Mouse (Mus musculus): ENCODE results near the gene Cep112. TPM values are rescaled to one million over a fixed set of nuclear protein-coding genes. Genes with fewer than 3 reads are reported as not detected.

The Cep112 gene
- polyA plus RNA-seq, 2 experiments from 2014 or later: 0.17 to 0.33 TPM

- ATAC-seq: no peak
Observed at GRCm38 (mm10) chr11:108885276-108885896, 460.4 kb downstream of the Cep112 start.

- no peak for ATAC-seq
Observed at GRCm38 (mm10) chr11:108886060-108886459, 461.1 kb downstream of the Cep112 start.

DNA sequence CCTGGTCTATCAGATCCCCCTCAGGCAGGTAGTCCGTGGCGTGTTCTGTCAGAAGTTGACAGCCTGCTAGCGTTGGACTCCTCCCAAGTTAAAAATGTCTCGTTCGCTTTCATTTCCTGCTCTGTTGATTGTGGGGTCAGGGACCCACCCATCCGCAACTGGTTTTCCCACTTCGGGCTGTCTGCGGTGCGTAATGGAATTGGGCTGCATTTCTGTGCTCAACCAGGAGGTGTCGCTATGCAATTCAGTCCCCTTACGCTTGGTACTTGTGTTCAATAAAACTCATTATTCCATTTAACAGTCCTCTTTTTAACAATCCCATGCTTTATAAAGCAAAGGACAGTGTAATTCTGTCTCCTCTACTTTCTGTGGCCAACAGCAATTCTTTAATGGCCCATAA, 464.1 kb downstream of the Cep112 start:
- no peak for ATAC-seq

DNA sequence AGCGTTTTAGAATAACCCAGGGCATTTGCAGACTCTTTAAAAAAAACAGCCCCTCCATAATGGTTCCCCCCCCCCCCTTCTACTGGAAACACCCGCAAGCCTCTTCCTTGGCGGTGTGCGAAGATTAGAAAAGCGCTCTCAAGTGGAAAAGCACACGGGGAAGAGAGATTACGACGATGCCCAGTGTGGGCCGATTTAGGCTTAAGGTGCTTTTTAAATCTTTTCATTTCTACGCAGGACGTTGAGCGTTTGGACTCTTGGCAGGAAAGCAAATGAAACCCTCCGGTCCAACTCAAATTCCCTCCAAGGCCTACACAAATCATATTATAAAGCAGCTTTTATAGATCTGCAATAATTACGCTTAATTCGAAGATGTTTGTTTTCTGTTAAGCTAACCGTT, 465.6 kb downstream of the Cep112 start:
- no peak for ATAC-seq

- no peak for ATAC-seq
Observed at GRCm38 (mm10) chr11:108891111-108891870, 466.3 kb downstream of the Cep112 start.

DNA sequence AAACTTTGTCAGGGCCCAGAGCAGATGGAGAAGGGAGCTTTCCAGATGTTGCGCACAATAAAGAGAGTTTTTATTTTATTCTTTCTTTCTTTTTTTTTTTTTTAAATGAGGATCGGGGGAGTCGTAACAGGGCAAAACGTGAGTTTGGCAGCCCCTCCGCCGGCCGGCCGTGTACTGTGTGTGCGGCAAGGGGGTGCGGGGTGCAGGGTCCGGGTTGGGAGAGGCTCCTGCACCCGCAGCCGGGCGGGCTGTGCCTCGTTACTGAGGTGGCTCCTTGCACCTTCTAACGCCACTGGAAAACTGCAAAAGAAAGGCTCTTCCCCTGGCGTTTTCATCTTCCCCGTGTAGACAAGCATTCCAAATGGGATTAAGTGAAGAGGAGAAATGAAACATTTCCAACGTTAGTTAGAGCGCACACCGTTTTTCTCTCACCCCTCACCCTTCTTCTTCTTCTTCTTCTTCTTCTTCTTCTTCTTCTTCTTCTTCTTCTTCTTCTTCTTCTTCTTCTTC, 466.9 kb downstream of the Cep112 start:
- ATAC-seq: no peak

- ATAC-seq: no peak
Observed at GRCm38 (mm10) chr11:108892406-108892805, 467.4 kb downstream of the Cep112 start.

DNA sequence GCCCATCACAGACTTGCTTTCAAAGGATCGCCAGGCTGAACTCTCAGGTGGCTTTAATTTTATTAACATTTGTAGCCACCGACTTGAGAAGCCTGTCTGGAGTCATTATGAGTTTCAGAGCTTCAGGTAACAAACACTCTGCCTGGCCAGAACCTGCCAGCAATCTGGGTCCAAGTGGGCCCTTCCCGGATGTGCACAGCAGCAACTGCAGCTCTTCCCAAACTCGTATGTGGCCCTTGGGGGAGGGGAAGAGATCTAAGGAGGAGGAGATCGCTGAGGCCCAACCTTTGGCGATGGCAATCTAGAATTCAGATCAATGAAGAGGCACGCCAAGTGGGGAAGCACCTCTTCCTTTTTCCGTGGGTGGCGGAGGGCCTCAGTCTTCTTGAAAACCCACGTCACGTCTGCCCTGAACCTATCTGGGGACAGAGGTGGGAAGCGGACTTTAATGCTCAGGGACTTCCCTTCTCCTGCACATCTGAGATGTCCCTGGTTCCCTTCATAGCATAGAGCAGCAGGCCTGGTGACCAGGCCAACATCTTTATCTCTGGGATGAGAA, 468.3 kb downstream of the Cep112 start:
- peak; percentile 64 for ATAC-seq

DNA sequence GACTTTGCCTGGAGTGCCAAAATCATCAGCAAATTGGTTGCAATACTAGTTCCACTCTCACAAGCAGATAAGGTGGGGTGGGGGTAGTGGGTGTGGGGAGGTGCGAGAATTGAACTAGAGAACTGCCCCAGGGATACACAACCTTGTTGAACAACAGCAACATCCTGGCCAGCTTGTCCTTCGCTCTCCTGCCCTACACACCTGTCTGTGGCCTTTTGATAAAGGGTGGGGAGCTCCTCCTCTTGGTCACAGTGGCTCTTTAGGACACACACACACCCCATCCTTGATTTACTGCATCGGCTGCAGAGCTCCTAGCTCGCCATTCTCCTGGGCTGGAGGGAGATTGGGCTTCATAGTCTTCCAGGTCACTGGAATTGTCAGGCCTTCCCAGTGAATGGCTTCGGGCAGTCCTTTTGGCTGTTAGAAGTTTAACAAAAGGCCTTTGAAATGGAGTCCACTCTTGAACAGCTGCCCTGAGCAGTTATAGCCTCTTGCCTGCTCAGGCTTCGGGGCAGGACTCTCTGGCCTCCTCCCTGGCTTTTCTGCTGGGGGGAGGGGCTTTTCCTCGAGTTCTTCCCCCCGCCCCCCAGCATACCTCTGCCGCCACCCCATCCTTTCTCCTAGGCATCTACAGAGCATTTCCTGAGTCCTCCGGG, 469.0 kb downstream of the Cep112 start:
- no peak for ATAC-seq

GRCm38 (mm10) chr11:108897034-108897433, 472.0 kb downstream of the Cep112 start:
- ATAC-seq: no peak

DNA sequence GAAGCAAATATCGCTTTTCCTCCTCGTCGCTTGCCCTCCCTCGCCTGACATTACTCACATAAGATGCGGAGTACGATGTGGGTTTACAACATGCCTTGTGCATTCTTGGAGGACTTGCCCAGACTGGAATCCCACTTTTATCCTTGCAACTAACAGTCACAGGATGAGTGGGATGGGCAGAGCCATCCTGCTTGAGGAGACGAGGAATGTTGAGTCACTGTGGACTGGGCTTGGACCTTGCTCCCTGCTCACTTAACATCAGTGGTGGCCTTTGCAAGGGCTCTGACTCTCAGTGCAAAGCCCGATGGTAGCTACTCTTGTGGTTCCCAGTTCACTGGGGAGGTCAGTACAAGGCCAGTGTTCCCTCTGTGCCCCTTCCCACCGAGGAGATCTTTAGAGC, 473.1 kb downstream of the Cep112 start:
- ATAC-seq: no peak

GRCm38 (mm10) chr11:108898483-108898882, 473.5 kb downstream of the Cep112 start:
- ATAC-seq: no peak

- peak; percentile 73 for ATAC-seq
Observed at GRCm38 (mm10) chr11:108900718-108901488, 475.9 kb downstream of the Cep112 start.

- ATAC-seq: no peak
Observed at GRCm38 (mm10) chr11:108901670-108902069, 476.7 kb downstream of the Cep112 start.

DNA sequence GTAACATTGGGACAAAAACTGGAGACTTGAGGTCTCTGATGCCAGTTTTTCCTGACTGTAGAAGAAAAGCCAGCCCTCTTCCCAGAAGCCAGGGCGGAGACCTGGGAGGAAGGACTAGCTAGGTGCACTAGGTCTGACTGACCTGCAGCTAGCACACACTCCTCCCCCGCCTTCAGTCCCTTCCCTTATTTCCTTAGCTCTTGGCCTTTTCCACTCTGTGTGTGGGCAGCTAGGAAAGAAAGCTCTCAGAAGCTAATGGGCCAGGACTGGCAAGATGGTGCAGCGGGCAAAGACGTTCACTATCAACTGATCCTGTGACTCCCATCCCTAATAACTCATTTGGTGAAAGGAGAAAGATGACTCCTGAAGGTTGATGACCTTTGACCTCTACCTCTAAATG, 477.3 kb downstream of the Cep112 start:
- no peak for ATAC-seq

- no peak for ATAC-seq
Observed at GRCm38 (mm10) chr11:108906590-108907254, 481.7 kb downstream of the Cep112 start.

- no peak for ATAC-seq
Observed at GRCm38 (mm10) chr11:108909396-108910195, 484.6 kb downstream of the Cep112 start.

Measured in activated CD4-positive, CD25-positive, alpha-beta regulatory T cell, adult 4 months (primary cell).